Mouse (Mus musculus) cerebellum, adult 11 months (tissue): ENCODE data around the gene Dmrta2.

Experiments used
- DNase-seq: peaks from one replicate; pipeline ENCODE4 v3.0.0; 2022

Gene Dmrta2

DNA sequence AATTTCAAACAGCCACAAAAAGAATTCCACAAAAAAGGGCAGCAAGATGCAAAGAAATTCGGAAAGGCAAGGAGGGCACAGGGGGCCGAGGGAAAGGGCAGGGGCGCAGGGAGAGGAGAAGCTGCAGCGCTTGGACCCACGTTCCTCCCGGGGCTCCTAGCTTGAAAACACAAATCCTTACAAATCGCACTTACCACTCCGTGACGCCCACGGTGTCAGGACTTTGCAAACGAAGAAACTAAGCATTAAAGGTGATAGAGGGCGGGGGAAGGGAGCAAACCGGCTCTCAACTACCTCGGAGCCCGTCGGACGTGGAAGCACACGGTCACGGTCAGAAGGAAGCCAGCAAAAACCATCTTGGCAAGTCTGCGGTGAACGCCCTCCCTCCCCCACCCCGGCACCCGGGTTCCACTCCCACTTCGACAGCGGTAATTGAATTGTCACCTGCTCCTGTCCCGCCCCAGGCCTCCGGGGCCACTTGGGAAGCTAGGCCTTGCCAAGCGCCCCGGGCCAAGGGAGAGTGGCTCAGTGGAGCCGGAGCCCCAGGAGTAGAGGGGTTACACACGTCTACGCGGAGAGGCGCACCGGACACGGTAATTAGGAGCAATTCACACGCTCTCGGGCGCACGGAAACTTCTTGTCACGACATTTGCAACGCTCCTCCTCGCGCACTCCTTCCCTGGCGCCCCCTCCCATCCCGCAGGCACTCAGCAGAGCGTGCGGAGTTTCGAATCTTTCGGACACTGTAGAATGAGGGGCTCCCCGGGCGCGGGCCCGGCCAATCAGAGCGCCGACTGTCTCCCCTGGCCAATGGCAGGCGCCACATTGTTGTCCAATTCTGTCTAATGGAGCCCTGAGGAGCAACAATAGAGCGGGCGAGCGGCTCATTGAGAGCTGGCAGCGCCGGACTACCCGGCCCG is at the start of gene Dmrta2:
Dmrta2 (plus strand) TSS at position 906 of the 920 bp plus-strand sequence.
- no peak for DNase-seq

- no peak for DNase-seq
These were observed 48.8 kb upstream of the Dmrta2 start for GRCm38 (mm10) chr4:109929058-109929457.

GRCm38 (mm10) chr4:109930445-109930844 is 47.4 kb upstream of the Dmrta2 start:
- DNase-seq: no peak

GRCm38 (mm10) chr4:109930935-109931334 is 46.9 kb upstream of the Dmrta2 start:
- DNase-seq: no peak

DNA sequence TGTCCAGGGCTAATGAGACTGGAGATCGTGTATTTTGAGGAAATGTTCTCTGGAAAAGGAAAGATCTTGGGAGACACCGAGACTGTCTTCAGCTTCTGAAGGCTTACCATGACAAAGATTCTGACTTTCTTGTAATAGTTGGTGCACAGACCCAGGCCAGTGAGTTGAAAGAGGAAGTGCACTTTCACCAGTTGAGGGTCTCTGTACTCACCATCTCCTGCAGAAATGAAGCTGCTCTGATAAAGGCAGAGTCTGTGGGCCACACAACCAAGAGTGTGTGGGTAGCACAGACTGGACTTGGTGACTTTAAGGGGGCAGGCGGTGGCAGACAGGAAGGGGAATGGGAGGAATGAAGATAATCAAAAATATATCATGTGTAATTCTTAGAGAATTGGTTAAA is 41.3 kb upstream of the Dmrta2 start:
- no peak for DNase-seq

- DNase-seq: no peak
These were observed 38.6 kb upstream of the Dmrta2 start for GRCm38 (mm10) chr4:109939291-109939690.

- DNase-seq: no peak
These were observed 32.3 kb upstream of the Dmrta2 start for GRCm38 (mm10) chr4:109945554-109945953.

- DNase-seq: no peak
These were observed 28.5 kb upstream of the Dmrta2 start for GRCm38 (mm10) chr4:109949307-109949706.

DNA sequence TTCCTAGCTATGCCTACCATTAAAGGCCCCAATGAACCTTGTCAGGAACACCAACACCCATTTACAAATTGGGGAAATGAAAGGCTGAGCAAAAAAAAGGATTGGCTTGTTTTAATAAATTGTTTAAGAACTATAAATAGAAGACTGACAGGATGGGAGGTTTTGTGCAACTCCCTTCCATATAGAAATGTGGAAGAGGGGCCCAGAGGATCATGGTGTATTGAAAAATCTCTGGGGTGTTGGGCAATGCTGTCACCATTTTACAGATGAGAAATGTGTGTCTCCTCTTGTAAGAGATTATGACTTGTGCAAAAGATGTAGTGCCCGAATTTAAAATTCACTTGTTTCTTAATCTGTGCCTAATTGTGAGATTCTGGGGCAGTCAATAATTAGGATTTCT is 24.3 kb upstream of the Dmrta2 start:
- no peak for DNase-seq

DNA sequence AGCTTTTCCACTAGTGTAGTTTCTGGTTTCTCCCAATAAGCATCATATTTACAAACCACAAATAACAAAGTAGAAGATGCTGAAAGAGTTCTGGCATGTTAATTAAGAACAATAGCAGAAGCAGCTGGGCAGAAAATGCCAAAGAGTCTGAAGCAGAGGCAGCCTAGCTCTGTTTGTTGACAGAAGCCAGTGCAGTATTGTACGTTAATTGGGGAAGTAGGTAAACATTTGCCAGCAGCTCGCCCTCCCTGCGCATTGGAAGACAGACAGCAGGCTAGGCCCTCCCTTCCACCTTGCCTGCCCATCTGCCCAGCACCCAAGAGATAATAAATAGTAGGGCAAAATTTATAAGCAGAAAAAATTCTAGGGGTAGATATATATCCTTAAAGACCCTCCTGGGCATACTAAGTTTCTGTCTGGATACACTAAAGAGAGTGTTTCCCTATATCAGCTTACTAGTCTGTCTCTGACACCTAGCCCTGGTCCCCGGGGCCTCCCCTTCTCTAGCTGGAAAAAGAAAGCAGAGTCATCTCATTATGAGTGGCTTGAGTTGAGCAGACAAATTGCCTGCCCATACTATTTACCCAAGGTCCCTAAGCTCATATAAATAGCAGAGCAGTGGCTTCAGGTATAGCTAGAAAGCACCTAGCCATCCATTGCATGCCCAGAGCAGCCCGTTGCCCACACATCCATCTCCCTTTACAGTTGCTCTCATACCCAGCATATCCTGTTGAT is 17.5 kb upstream of the Dmrta2 start:
- DNase-seq: no peak

DNA sequence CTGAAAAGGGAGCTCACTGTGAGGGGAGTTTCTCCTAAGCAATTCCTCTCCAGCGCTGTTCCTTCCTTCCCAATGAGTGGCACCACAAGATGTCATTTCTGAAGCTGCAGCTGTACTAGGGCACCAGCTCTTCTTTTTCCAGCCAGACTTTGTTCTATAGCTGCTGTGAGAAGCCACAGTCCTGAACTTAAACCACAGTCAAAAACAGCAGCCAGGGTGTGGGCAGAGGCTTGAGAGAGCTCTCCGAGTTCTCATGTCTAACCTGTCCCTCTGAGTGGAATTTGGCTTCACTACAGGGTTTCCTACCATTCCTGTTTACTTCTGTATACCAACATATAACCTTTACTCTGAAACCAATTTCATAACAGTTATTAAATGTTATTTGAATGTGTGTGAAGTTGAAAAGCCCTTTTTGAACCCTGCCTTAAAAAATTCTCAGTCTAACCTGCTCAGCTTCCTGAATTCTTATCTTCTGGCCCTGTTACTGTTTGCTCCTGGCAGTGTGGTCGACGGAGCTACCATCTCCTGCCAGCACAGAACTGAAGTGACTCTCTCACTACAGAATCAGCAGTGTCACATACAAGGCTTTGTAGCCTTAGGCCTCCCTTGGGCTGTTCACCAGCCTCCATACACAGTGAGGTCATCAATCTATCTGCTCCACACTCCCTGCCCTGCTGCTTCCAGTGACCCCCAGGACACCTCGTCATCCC is 14.1 kb upstream of the Dmrta2 start:
- no peak for DNase-seq

DNA sequence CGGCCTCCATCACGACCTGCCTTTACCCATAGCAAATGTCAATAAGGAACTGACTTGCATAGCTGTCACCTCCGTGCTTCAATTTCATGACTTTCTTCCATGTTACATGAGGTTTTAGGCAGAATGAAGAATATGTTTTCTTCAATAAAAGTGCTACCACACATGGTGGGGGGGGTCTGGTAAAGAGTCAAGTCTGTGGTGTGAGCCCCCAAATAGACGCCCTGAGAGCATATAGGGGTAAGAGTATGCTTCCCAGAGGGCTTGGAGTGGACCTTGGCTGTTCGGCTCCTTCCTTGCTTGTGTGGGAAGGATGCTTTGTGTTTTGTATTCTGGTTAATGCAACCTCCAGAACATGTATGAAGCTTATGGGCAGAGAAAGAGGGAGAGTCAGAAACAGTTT is 8.3 kb upstream of the Dmrta2 start:
- DNase-seq: no peak

DNA sequence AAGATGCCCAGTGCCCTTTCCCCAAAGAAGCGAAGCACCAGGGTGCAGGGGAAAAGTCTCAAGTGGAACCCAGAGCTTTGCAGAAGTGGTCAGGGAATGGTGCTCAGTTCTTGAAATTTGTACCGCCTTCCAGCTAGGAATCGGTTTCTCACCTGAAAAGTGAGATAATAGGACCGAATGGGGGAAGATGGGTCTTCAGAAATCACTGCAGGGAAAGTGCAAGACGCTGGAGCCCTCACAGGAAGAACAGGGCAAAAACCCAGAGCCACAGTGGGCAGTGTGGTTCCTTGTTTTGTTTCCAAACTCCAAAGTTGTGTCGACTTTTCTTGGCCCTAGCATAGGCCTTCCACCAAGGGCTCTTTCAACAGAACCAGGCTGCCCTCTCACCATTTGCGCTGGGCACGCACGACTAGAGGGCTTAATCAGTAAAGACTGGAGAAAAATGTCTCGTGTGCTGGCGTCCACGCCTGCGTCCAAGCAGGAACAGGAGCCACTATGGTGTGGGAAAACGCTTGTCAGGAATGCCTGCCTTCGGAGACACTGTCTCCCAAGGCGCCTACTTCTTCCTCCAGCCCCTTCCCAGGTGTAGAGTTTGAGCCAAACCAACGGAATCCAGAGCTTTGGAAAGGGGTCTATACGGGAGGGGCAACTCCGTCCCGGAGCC is 3.7 kb upstream of the Dmrta2 start:
- DNase-seq: no peak

DNA sequence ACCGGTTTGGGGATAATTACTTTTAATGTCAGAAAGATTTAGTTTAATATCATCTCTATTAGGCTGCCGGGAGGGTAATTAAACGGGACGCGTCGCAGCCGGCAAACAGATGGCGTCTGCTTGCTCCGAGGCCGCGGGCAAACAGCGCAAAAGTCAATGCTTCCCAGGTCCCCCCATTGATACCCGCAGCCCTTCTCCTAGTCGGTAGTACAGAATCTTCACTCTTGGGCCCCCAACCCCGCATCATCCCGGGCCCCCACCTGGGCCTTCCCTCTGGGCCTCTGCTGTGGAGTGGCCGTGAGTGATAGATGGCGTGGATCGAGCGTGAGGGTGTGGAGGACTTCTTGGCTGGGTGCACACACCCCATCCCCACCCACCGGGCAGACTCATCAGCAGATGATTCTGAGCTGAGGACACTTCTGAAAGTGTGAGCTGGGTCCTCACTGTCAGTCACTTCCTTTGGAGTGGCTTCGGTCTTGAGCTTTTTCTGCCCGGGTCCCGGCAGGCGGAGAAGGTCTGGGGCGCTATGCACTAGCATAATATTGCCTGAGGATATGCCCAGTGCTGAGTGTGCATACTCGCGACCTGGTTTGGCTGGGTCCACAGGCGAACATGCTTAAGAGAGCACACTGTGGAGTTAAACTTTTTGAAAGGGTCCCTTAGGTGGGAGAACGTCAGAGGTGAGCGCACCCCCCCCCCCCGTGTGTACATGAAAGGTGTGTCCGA is 3.0 kb upstream of the Dmrta2 start:
- no peak for DNase-seq

DNA sequence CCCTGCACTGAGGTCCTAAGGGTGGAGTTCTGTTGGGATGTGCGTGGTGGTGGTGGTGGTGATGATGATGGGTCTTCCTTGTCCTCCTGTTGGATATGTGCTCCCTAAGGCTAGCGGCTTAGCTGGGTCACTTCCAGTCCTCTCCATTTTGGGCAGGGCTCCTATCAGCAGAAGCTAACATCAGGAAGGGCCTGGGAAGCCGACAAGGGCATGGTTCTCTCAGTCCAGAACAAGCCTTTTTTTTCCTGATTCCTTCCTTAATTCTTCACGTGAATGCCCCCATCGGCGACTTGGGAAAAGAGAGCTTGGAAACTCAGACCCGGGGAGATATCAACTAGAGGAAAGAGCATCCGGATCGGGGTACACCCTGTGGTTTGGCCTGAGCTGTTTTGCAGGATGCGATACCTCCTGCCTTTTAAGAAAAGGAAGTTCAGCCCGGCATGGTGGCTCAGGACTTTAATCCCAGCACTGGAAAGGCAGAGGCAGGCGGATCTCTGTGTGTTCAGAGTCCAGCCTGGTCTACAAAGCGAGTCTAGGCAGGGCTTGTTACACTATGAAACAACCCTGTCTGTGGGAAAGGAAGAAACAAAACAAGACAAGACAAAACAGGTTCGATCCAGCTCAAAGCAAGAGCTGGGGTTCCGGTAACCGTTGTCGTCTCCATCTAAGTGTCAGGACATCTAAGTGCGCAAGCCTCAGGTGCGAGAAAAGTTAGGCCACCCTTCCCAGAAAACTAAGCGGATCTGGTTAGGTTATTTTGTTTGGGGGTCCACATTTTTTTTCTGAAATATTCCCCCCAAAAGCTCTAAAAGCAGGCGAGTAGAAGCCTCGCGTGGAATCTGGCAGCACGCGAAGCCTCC is 2.2 kb upstream of the Dmrta2 start:
- DNase-seq: no peak

GRCm38 (mm10) chr4:109976273-109977147 is 1.3 kb upstream of the Dmrta2 start:
- DNase-seq: no peak

GRCm38 (mm10) chr4:109978068-109978857 is 410 bp downstream of the Dmrta2 start:
- no peak for DNase-seq

DNA sequence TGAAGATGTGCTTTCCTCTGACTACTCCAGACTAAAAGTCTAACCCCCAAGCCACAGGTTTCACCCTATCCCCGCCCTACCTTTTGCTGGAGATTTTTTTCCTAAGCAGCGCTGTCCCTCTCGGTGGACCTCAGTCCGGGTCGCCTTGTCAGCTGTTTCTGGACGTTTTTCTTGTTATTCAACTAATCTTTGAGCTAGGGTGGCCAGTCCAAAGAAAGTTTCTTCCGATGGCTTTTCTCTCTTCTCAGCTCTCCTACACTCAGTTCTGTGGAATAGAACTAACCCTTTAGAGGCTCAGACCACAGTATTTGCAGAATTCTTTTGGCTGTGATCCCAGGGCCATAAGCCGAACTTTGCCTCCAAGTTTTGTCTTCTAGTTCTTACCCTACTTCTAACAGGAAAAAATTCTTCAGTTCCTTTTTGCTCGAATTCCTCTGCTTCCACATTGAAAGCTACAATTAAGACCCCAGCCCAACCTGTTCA is 1.0 kb downstream of the Dmrta2 start:
- DNase-seq: no peak
